Mouse (Mus musculus) kidney, adult 8-10 months (tissue): ENCODE measurements around the gene Gm17349.

ENCODE experiments used
- DNase-seq, 2 experiments: peaks; one replicate each; pipeline ENCODE4 v3.0.0; 2022

Gene Gm17349

DNA sequence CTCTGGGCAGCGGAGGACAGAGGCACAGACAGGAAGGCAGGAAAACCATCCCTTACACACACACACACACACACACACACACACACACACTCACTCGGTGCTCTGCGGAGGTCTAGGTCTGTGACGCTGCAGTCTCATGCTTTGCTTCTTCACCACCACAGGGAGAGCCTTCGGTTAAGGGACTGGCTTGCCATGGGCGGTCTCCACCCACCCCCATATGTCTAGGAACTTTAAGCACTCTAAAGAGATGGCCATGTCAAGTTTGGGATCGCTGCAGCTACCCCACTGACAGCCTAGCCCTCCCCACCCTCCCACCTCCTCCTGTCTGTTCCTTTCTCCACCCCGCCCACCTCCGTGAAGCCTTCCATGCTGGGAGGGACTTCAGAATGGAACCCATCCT, 49.3 kb downstream of the Gm17349 start:
- DNase-seq: no peak

DNA sequence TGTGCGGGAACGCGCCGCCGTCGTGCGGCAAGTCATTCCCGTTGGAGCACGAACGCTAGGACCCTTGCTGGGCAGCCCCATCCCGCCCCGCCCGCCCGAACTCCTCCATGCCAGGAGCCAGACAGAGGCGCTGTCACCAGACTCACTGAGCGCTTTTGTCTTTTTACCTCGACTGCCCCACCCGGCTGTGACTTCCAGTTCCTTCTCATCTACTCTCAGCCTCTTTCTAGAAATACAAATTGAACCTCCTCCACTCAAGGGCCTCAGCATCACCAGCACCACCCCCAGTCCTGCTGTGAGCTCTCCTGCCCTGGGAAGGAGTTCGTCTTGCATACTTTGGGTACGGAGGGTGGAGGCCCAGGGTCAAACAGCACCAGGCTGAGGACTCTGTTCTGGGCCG, 51.4 kb downstream of the Gm17349 start:
- no peak for DNase-seq

DNA sequence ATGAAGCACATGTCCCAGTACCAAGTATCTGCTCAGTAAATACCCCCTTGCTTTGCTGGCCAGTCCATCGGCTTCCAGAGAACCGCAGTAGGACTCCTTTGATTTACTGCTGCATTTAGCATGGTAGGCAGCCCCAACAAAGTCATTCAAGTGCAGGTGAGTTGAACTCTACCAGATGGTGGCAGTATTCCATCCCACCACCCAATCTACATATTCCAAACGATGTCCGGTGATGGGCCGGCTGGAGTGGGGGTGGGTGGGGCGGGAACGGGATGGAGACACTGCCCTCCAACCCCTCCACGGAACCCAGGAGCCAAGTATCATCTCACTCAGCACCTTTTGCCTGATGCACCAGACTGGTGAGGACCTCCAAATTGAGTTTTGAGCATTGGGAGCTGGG, 52.0 kb downstream of the Gm17349 start:
- no peak for DNase-seq
